Mouse (Mus musculus) heart, postnatal 10 days (tissue): ENCODE results near the gene Vmn2r19. TPM values are rescaled to one million over a fixed set of nuclear protein-coding genes. Genes with fewer than 3 reads are reported as not detected.

Experiments used
- total RNA-seq, 2 experiments: library from RNA; stranded (reverse); gene quantifications; 2 replicates each; pipeline ENCODE4 v1.2.3; 2021

Gene Vmn2r19
- total RNA-seq, 2 experiments from 2014 or later: not detected

Other genes starting within 250 kb of the Vmn2r19 start
- 1 to 10 TPM; 1.3 to 1.9 TPM for gene Clec4a2, start 201.9 kb upstream of the Vmn2r19 start, total RNA-seq
- not detected for gene Clec4b2, start 135.4 kb upstream of the Vmn2r19 start, total RNA-seq
- 1 to 10 TPM; 1.1 TPM for gene Clec4n, start 78.5 kb upstream of the Vmn2r19 start, total RNA-seq
- under 1 TPM in 1 of 2 experiments, not detected in 1; 0.45 TPM for gene Clec4d, start 46.2 kb upstream of the Vmn2r19 start, total RNA-seq
- gene Clec4e, start 18.5 kb upstream of the Vmn2r19 start, total RNA-seq: under 1 TPM in 1 of 2 experiments, not detected in 1; 0.34 TPM
- not detected for gene Vmn2r20, start 109.8 kb downstream of the Vmn2r19 start, total RNA-seq
- not detected for gene Vmn2r21, start 225.1 kb downstream of the Vmn2r19 start, total RNA-seq